Mouse (Mus musculus) heart, adult 8-10 months (tissue): ENCODE data around the gene Cask. TPM values are rescaled to one million over a fixed set of nuclear protein-coding genes. Genes with fewer than 3 reads are reported as not detected.

ENCODE experiments used
- DNase-seq: peaks from one replicate; pipeline ENCODE4 v3.0.0; 2022; ENCODE audit warnings: low spot score
- total RNA-seq, 4 experiments: library from RNA; stranded (reverse); gene quantifications; 2 replicates each; pipeline ENCODE4 v1.2.4; 2022

Gene Cask
- total RNA-seq, 4 experiments from 2014 or later = 10.7 to 14.3 (median 11.1) TPM

DNA sequence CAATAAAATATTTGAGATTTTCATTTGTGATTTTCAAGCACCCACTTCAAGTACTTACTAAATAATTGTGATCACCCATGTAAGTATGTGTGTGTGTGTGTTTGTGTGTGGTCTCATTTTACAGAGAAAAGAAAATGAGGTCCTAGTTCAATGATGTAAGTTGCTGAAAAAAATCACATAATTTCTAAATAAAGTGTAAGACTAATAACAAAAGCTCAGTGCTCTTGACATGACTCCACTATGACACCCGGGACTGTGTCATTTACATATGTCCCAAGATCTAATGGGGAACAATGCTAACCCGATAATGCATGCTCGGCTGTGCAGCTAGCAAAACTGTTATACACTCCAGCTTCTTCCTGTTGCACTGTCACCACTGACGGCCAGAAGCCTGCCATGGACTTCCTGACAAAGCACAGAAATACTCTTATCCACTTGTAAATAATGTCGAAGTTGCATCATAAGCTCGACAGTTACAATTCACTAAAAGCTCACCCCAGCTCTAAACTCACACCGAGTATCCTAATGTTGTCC lies 130.8 kb downstream of the Cask start:
- DNase-seq = no peak

DNA sequence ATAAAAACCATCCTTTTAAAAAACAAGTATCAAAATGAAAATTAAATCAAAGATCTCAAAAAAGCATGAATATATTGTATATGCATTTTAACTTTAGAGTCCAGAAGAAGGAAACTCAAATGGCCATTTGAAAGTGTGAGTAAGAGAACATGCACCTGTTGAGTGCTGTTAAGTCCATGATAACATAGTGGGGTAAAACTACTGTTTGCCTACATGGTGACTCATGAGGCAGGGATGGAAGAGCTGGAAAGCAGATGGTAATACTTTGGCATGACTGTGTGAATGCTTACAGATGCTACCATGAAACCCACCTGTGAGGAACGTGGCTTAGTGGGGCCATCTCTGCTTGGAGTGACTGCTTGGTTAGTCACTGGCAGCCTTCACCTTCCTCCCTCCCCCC lies 132.9 kb downstream of the Cask start:
- DNase-seq = no peak

DNA sequence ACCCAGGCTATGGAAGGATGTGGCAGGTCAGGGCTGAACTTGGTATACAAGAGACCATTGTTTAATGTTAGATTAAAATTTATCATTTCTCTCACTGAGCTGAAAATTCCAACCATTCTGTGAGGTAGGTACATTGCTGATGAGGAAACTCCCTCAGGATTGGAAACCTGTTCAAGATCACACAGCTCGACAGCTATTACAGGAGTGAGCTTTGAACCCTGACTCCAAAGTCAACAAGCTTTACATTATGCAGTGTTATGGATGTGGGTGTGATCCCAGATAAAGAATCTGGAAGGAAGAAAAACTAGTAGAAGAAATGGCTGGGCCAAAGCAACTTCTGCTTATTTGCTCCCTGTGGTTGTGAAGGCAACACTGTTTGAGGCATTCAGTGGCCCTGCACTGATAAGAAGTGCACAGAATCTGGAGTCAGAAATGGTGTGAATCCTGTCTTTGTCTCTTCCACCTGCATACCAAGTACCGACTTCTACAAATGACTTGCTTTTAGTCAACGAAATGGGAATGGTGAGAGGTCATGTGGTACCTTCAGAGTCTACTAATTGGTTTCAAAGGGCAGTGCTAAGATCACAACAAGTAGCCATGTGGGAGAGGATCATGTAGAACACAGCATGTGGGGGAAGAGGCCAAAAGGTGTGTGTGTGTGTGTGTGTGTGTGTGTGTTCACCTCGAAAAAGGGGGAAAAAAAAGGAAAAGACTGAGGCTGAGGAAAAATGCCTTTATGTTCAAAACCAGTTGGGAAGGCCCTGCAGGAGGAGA lies 134.2 kb downstream of the Cask start:
- no peak for DNase-seq

DNA sequence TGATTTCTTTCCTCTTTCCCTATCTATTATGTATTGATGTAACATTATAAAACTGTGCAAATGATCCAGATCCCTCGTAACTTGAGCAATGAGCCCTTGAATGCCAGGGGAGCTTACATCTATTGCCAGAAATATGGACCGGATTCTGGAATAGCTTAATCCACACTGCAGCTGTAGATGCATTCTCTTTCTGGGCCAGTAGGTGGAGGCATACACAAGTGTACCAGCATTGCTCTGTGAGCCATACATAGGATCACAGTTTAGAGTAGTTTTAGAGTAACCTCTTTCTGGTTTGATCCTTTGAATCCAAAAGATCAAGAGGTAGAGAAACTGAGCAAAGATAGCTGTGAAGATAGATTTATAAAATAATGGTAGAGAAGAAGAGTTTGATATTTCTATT lies 141.0 kb downstream of the Cask start:
- peak; percentile 46 for DNase-seq

DNA sequence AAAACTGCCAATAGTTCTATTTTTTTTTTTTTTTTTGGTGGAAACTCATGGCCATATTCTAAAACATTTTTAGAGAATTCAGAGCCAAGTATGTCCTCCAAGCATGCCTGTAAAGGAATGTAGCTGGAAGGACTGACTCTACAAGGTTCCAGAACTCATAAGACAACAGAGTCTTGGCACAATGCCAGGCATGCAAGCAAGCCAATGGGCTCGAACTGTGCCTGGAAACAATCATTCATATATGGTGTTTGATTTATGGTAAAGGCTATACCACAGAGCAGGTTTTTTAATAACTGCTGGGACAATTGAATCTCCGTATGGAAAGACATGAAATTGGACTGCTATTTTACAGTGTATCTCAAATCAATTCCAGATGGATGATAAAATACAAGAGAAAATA lies 146.1 kb downstream of the Cask start:
- peak; percentile 2 for DNase-seq

DNA sequence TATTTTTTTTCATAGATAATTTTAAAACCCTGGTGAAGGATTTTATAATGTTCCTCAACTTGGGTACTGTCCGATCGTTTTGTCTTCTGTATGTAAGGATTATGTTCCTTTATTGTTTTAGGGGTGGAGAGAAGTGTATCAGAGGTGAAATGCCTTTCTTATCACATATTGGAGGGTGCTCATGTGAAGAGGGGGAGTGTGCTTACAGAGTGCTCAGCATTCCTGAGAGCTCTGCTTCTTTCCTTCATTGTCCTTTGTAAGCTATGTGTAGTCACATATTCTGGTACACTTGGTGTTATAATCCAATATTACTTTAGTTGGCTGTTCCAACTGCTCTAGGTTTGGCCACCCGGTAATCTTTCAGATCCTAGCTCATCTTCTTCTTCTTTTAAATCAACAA lies 150.5 kb downstream of the Cask start:
- no peak for DNase-seq

DNA sequence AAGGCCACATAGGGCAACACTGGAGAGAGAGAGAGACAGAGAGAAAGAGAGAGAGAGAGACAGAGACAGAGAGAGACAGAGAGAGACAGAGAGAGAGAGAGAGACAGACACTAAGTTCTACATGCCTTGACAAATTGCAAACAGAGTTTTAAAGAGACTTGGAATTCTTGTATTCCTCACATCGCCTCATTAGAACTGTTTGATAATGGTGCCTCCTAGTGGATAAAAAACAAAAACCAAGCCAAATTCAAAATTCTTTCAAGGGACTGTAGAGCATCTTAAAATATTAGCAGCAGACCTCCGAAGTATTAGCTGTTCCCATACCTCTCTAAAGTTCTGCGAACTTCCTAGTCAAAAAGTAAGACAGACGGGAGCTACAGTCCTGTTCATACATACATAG lies 159.3 kb downstream of the Cask start:
- no peak for DNase-seq

DNA sequence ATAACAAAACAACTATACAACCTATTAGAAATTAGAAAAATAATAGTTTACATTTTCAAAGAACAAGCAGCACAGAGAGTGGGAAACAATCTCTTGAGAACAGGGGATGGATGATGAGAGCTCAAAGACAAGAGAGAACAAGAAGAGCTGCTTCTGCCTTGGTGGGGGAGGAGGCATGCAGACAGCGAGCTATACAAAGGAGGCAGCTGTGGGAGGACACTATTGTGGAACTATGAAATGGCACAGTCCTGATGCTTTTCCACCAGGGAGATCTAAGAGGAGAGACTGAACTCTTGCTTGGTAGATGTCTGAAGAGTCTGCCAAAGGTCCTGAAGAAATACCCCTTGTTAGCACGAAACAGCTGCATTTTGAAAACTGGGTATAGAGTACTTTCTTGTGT lies 162.8 kb downstream of the Cask start:
- DNase-seq = no peak

DNA sequence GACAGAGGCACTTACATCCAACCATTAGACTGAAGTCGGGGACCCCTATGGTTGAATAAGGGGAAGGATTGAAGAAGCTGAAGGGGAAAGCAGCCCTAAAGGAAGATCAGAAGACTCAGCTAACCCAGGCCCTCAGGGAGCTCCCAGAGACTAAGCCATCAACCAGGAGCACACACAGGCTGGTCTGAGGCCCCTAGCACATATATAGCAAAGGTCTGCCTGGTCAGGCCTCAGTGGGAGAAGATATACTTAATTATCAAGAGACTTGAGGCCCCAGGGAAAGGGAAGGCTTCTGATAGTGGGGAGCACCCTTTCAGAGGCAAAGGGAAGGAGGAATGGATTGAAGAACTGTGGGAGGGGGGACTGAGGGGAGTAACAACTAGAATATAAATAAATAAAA lies 164.6 kb downstream of the Cask start:
- DNase-seq = no peak

DNA sequence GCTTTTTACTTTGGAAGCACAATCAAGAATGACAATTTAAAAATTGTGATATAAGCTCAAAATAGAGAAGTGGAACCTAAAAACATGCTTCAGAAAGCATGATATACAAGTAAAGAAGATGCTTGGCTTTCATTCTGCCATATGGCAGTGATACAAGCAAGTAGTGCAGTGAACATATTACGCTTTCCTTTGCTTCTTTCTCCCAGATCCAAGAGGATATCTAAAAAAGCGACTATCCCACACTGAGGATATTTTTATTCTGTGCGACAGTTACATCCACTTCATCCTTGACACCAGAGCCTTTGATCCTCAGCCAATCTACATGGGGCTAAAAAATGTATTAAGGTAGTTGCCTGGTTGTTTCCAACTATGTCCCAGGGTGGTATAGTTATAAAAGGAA lies 169.4 kb downstream of the Cask start:
- no peak for DNase-seq

DNA sequence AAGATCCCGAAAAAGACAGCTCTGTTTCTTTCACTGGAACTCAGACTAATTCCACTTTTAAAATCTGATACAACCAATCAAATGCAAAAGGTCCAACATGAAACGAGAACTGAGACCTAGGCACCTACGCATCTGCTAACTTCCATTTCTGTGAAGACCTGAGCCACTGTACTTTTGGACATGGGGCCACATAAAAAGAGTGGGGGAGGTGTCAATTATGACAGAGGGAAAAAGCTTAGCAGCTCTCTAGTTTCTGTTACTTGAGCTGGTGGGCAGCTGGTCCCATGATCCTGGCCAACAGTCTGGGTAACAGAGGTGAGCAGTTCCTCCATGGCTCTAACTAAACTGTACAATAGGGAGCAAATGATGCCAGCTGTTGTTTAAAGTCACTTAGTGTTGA lies 178.2 kb downstream of the Cask start:
- no peak for DNase-seq

DNA sequence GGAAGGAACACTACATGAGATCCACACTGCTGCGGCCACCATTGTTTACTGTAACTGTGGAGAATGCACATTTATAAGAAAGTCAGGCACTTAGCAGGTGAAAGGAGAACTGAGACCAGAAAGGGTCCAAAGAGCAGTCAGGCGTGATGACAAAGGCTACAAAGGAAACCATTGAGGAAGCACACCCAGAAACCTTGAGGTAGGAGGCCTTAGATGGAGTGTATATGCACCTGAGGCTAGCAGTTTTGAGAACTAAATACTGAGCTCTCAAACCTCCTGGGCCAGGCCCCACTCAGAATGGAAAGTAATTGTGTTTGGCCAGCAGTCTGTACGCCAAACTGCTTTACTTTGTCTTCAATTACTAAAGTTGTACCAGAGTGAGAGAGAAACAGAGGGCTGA lies 180.8 kb downstream of the Cask start:
- no peak for DNase-seq

DNA sequence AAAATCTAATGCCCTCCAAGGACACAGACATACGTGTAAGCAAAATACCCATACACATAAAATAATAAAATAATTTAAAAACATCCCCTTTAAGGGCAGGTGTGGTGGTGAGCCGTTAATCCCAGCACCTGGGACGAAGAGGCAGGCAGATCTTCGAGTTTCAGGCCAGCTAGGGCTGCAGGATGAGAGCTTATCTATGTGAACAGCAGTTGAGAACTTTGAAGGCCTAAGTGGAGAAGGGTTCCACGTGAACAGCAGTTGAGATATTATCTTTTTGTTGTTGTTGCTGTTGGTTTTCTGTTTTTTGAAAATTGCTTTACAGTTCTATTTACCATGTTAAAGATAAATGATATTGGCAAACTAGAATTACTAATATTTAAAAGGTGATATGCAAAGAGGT lies 182.3 kb downstream of the Cask start:
- DNase-seq = no peak

DNA sequence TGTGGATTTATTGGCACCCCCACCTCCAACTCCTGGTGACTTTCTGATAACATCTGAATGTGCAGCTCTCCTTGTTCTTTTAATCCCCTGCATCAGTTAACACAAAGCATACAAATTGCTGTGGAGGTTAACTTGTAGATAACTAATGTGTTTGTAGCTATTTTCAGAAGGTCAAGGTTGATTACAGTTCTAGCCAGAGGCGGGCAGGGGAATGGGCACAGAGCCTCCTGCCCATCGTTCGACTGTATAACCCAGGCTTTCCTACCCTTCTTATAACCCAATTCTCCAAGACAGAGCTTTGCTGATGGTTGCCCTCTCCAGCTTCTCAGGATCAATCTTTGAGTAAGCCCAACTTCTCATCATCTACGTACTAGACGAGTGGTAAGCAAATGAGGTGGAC lies 190.1 kb downstream of the Cask start, which contains the start of gene Gpr82:
Gene Gpr82, plus strand, starts transcription at position 301 of the 400 bp plus-strand sequence.
- DNase-seq = no peak

DNA sequence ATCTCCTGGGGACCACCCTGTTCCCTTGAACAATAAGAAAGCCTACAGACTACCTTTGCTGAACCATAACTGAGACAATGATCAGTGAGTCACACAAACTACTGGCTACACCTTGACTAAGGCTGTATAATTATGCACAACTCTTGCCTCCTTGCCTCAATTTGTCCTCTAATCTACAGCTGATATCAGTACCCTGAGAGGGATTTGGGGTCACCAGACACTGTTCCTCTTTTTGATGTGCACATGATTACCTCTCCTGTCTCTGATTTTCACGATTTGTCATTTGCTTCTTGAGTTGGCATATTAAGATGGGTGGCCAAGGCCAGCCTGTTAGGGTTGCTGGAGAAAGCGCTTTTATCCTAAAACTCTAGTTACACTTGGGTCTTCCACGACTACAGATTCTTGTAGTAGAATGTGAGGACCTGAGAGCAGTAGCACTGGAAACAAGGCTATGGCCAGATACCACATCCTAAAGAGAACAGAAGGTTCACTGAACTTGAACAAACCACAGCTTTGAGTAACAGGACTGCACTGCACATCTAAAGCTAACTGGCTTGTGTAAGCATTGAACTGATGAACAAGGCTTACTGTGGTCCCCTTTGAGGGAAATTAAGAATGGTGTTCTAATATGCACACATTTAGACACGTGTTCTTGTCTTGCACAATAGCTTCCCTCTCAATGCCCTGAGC lies 191.8 kb downstream of the Cask start:
- no peak for DNase-seq

DNA sequence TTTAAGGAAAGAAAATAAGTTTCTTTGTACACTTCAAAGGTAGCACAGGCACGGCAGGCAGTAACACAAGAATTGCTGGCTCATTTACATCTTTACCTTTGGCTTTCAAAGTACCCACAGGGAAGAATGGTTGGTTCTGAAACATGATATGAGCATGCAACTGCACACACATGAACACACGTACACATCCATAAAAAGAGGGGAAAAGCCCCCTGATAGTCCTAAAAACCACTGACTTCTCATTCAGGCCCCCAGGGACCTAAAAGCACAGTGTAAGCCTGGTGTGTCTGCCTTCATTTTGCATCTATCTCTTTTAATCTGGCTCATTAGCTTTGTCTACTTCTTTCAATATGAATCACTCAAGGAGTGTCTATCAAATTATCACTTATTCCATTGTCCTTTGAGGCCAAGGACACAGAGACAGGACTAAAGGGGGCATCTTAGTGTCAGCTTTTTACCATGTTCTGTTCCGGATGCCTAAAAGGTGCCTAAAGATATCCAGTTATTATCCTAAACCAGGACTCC lies 192.5 kb downstream of the Cask start:
- DNase-seq = no peak

DNA sequence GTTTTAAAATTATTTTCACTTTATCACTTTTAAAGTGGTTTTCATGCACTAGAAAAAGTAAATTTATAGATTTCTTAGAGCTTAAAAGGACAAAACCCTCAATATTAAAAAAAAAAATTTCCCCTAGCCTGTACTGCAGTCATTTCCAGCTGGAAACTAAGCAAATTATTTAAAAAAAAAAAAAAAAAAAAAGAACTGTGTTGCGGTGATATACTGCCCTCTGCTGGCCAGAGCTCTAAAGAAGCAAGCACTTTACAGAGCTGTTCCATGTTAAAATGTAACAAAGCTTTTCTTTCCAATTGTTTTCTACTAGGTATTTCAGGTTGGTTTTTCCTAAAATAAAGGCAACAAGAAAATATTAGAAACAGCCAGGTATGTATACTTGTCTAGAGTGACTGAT lies 194.4 kb downstream of the Cask start:
- DNase-seq = peak; percentile 35

DNA sequence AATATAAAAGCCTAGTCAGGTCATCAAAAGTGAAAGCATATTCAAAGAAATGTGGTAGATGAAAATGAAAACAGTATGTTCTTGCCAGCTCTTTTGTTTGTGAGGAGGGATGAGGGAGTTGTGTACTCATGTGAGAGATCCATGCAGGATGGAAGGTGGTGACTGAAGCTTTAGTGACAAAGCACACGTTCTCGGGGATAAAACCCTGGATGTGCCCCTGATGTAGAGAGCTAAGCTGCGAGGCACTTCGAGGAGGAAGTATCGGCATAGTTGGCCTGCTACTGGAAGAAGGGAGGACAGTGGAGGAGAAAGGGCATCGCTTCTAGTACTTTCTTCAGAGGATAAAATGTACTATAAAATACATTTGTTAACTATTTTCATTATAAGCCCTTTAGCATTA lies 195.3 kb downstream of the Cask start:
- DNase-seq = no peak

DNA sequence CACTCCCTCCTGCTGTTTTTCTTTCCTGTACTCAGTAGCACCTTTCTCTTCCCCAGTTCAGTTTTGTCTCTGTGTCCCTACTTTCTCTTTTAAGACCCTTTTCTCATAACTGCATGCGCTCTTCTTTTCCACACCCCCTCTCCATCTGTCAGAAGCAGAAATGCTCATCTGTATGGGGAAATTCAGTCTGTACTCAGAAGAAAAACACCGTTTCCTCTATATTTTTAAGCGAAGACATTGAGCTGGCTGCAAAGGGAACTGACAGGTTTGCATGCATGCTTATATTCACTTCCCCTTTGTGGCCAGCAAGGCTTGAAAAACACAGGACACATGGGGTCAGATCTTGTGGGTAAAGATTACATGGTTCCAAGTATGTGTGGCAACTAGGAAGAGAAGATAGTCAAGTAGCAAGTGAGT lies 196.2 kb downstream of the Cask start:
- peak; percentile 30 for DNase-seq

DNA sequence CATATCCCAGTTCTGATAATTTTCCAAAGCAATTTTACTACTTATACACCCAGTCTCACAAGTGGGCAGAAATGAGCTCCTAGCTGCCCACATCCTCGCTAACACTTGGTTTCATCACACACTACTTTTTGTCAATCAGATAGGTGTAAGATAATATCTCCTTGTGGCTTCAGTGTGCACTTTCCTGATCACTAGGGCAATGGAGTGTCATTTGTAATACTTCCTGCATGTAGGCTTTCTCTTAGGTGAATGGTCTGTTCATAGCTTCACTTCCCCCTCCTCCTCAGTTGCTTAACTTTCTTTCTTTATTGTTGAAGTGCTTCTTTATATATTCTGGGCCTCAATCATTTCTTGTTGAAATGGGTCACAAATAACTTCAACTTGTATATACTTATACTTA lies 198.9 kb downstream of the Cask start:
- DNase-seq = no peak

DNA sequence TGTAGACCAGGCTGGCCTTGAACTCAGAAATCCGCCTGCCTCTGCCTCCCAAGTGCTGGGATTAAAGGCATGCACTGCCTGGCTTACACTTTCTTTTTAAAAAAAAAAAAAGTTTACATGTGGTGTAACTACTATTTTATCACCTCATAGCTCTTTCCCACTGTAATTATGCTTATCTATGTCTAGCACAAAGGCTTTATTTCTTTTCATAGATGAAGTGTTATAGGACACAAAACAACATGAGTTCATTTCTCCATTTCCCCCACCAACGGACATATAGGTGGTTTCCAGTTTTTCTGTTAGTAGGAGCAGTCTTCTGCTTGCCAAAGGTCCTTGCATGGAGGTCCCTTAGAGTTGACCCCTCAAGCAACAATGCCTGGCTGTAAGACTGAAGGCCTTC lies 199.3 kb downstream of the Cask start:
- DNase-seq = no peak

DNA sequence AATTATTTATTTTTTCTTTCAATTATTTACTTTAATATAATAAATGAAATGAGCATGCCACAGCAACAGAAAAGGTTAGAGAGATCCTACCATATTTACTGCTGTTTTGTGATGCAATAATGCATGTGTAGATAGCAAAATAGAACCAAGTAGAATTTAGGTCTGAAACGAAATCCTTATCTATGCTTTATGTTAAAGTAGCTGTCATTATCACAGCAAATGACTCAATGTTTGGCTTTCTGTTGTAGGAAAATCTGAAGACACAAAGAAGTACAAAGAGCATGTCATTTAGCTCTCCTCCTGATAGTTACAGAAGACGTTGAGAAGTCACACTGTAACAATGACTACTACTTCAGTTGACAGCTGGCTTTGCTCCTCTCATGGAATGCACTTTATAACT lies 212.3 kb downstream of the Cask start:
- no peak for DNase-seq

DNA sequence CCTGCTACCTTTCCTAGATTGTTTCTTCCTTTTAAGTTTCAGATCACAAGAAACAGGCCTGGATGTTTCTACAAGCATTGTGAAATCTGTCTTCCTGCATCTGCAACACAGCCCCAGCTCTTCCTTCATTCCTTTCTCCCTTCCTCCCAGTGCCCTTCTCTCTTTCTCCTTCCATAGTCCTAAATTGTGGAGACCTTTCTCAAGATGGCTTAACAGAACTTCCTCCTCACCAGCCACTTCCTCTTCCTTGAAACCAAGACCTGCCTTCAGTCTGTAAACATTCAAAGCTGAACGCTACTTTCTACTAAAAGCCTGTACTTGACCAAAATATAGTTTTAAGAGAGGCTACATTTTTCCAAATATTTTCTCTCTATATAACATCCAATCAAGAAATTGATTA lies 214.8 kb downstream of the Cask start:
- no peak for DNase-seq
